Mouse (Mus musculus) neutrophil, adult 59 days (primary cell): Measurements from ENCODE around the gene Olfr1359. TPM values are rescaled to one million over a fixed set of nuclear protein-coding genes. Genes with fewer than 3 reads are reported as not detected.

Source experiments
- total RNA-seq, 2 experiments: library from RNA; stranded (reverse); gene quantifications; 1 replicate in 1 of 2; 2 replicates in 1 of 2; pipeline ENCODE4 v1.2.4; 2023

Olfr1359 gene
- total RNA-seq = not detected

GRCm38 (mm10) chr13:21697811-21698210 is at the start of gene Olfr1359:
Olfr1359 (plus strand) TSS chr13:21698111.

GRCm38 (mm10) chr13:21663286-21663685 is 34.6 kb upstream of the Olfr1359 start, which contains the start of gene Olfr1361:
Olfr1361 (minus strand) TSS chr13:21663386.

GRCm38 (mm10) chr13:21677305-21677704 is 20.6 kb upstream of the Olfr1359 start, which contains the start of gene Olfr1360:
Olfr1360 (minus strand) TSS chr13:21677405.

GRCm38 (mm10) chr13:21715864-21716539 is 18.1 kb downstream of the Olfr1359 start, which contains the start of the genes Hist1h2bl and Hist1h2ai:
Hist1h2bl (minus strand) TSS chr13:21716143.
Hist1h2ai (plus strand) TSS chr13:21716422.

GRCm38 (mm10) chr13:21717397-21718357 is 19.8 kb downstream of the Olfr1359 start, which contains the start of gene Hist1h3h:
Hist1h3h (plus strand) TSS chr13:21717659.

GRCm38 (mm10) chr13:21721757-21722372 is 24.0 kb downstream of the Olfr1359 start, which contains the start of gene Hist1h2bm:
Hist1h2bm (plus strand) TSS chr13:21722044.

GRCm38 (mm10) chr13:21734906-21735767 is 37.2 kb downstream of the Olfr1359 start, which contains the start of gene Hist1h4j:
Hist1h4j (plus strand) TSS chr13:21735064.

GRCm38 (mm10) chr13:21750159-21751017 is 52.5 kb downstream of the Olfr1359 start, which contains the start of gene Hist1h4k:
Hist1h4k (minus strand) TSS chr13:21750505.

GRCm38 (mm10) chr13:21753524-21754285 is 55.8 kb downstream of the Olfr1359 start, which contains the start of the genes Hist1h2ak and Hist1h2bn:
Hist1h2ak (minus strand) TSS chr13:21753827.
Hist1h2bn (plus strand) TSS chr13:21754123.

Other genes starting within 250 kb of the Olfr1359 start
- 10 to 100 TPM in 1 of 2 experiments, 1 to 10 TPM in 1; 7.5 to 11.7 TPM for gene Zscan26, start 244.4 kb upstream of the Olfr1359 start, total RNA-seq
- gene Nkapl, start 229.6 kb upstream of the Olfr1359 start, total RNA-seq = under 1 TPM; 0.24 to 0.26 TPM
- under 1 TPM; 0.20 TPM for gene Zkscan4, start 219.2 kb upstream of the Olfr1359 start, total RNA-seq
- not detected for gene Gm10065, start 218.7 kb upstream of the Olfr1359 start, total RNA-seq
- gene AK157302, start 202.9 kb upstream of the Olfr1359 start, total RNA-seq = 1 to 10 TPM; 2.7 to 3.4 TPM
- gene Gm11273, start 196.7 kb upstream of the Olfr1359 start, total RNA-seq = 10 to 100 TPM; 18.9 to 19.1 TPM
- 1 to 10 TPM; 3.8 to 3.9 TPM for gene Zkscan8, start 167.0 kb upstream of the Olfr1359 start, total RNA-seq
- gene Olfr1366, start 155.3 kb upstream of the Olfr1359 start, total RNA-seq = not detected
- gene Olfr1535, start 138.2 kb upstream of the Olfr1359 start, total RNA-seq = not detected
- not detected for gene Olfr1364, start 116.4 kb upstream of the Olfr1359 start, total RNA-seq
- gene Olfr1362, start 84.1 kb upstream of the Olfr1359 start, total RNA-seq = not detected
- not detected for gene Olfr11, start 55.6 kb upstream of the Olfr1359 start, total RNA-seq
- gene Olfr1361, start 34.7 kb upstream of the Olfr1359 start, total RNA-seq = not detected
- gene Olfr1360, start 20.7 kb upstream of the Olfr1359 start, total RNA-seq = not detected
- 1,000 to 10,000 TPM; 1,007 to 1,037 TPM for gene Hist1h2bl, start 18.0 kb downstream of the Olfr1359 start, total RNA-seq
- gene Hist1h2ai, start 18.3 kb downstream of the Olfr1359 start, total RNA-seq = 100 to 1,000 TPM; 322 to 368 TPM
- gene Hist1h3h, start 19.5 kb downstream of the Olfr1359 start, total RNA-seq = 1,000 to 10,000 TPM; 1,636 to 1,682 TPM
- 100 to 1,000 TPM; 245 to 302 TPM for gene Hist1h2bm, start 23.9 kb downstream of the Olfr1359 start, total RNA-seq
- 100 to 1,000 TPM; 162 to 165 TPM for gene Hist1h4j, start 37.0 kb downstream of the Olfr1359 start, total RNA-seq
- 1,000 to 10,000 TPM; 2,386 to 2,430 TPM for gene Hist1h4k, start 52.4 kb downstream of the Olfr1359 start, total RNA-seq
- gene Hist1h2ak, start 55.7 kb downstream of the Olfr1359 start, total RNA-seq = 100 to 1,000 TPM; 426 to 441 TPM
- 100 to 1,000 TPM; 695 to 749 TPM for gene Hist1h2bn, start 56.0 kb downstream of the Olfr1359 start, total RNA-seq
- gene Hist1h1b, start 82.5 kb downstream of the Olfr1359 start, total RNA-seq = 100 to 1,000 TPM; 583 to 676 TPM
- gene Hist1h3i, start 85.3 kb downstream of the Olfr1359 start, total RNA-seq = 1,000 to 10,000 TPM; 1,324 to 1,491 TPM
- gene Hist1h2an, start 89.1 kb downstream of the Olfr1359 start, total RNA-seq = 100 to 1,000 TPM; 204 to 209 TPM
- 100 to 1,000 TPM; 485 to 544 TPM for gene Hist1h2bp, start 89.3 kb downstream of the Olfr1359 start, total RNA-seq
- gene Hist1h2bq, start 112.1 kb downstream of the Olfr1359 start, total RNA-seq = 1,000 to 10,000 TPM; 1,192 to 1,249 TPM
- 1,000 to 10,000 TPM; 2,019 to 2,366 TPM for gene Hist1h2ao, start 112.4 kb downstream of the Olfr1359 start, total RNA-seq
- 1,000 to 10,000 TPM; 1,248 to 1,288 TPM for gene Hist1h4m, start 113.6 kb downstream of the Olfr1359 start, total RNA-seq
- gene Hist1h4n, start 134.1 kb downstream of the Olfr1359 start, total RNA-seq = 100 to 1,000 TPM; 891 to 923 TPM
- gene Hist1h2ap, start 135.4 kb downstream of the Olfr1359 start, total RNA-seq = 100 to 1,000 TPM; 561 to 647 TPM
- 1,000 to 10,000 TPM; 1,178 to 1,241 TPM for gene Hist1h2br, start 135.6 kb downstream of the Olfr1359 start, total RNA-seq
- under 1 TPM; 0.69 to 0.84 TPM for gene Zfp184, start 247.0 kb downstream of the Olfr1359 start, total RNA-seq